Mouse (Mus musculus) hindbrain, embryonic 13.5 days (tissue): ENCODE data around the gene B4galt4. TPM values are rescaled to one million over a fixed set of nuclear protein-coding genes. Genes with fewer than 3 reads are reported as not detected.

Source experiments
- polyA plus RNA-seq: library from polyadenylated mRNA; unstranded; fragments of >200 nt; fragmentation: Nextera tagmentation; extraction: Ambion mirVana; gene quantifications from 2 replicates; pipeline ENCODE4 v1.2.1, GENCODE M21; 2015

Gene B4galt4
- polyA plus RNA-seq, 1 experiment from 2014 or later: 30.0 TPM

Other genes starting within 250 kb of the B4galt4 start
- gene Timmdc1, start 219.6 kb upstream of the B4galt4 start, polyA plus RNA-seq: 37.3 and 37.8 TPM in 2 replicates
- gene Poglut1, start 192.0 kb upstream of the B4galt4 start, polyA plus RNA-seq: 62.0 and 66.7 TPM in 2 replicates
- gene Tmem39a, start 183.6 kb upstream of the B4galt4 start, polyA plus RNA-seq: 42.4 and 50.3 TPM in 2 replicates
- 5.2 and 6.6 TPM in 2 replicates for gene Arhgap31, start 29.0 kb upstream of the B4galt4 start, polyA plus RNA-seq
- 0.19 and 0.26 TPM in 2 replicates for gene Upk1b, start 58.1 kb downstream of the B4galt4 start, polyA plus RNA-seq
- not detected in 2 replicates for gene 4930435E12Rik, start 86.5 kb downstream of the B4galt4 start, polyA plus RNA-seq
- gene Igsf11, start 150.4 kb downstream of the B4galt4 start, polyA plus RNA-seq: 3.5 and 4.5 TPM in 2 replicates